Mouse (Mus musculus) adrenal gland, postnatal 10 days (tissue): ENCODE data around the gene Mcrs1. TPM values are rescaled to one million over a fixed set of nuclear protein-coding genes. Genes with fewer than 3 reads are reported as not detected.
"Not testable (repeated sequence)": the region's sequence is repeated elsewhere in the genome, so short reads cannot be mapped to it uniquely, and the experiment has no call there.

Experiments used
- DNase-seq: peaks from one replicate; pipeline ENCODE4 v3.0.0; 2021; ENCODE audit warnings: mixed read lengths
- total RNA-seq, 2 experiments: library from RNA; stranded (reverse); gene quantifications; 2 replicates each; pipeline ENCODE4 v1.2.3; 2021

The Mcrs1 gene
- total RNA-seq, 2 experiments from 2014 or later, result 40.5 to 59.5 TPM

- DNase-seq, result no peak
Measured at GRCm38 (mm10) chr15:99252381-99253174, 817 bp upstream of the Mcrs1 start.

- DNase-seq, result peak; percentile 27
Measured at GRCm38 (mm10) chr15:99251111-99251510, 650 bp downstream of the Mcrs1 start.

- DNase-seq, result no peak
Measured at GRCm38 (mm10) chr15:99249938-99250337, 1.8 kb downstream of the Mcrs1 start.

GRCm38 (mm10) chr15:99248972-99249371 lies 2.8 kb downstream of the Mcrs1 start:
- no peak for DNase-seq

- not testable (repeated sequence) for DNase-seq
Measured at GRCm38 (mm10) chr15:99246736-99247135, 5.0 kb downstream of the Mcrs1 start.

- DNase-seq, result no peak
Measured at GRCm38 (mm10) chr15:99242045-99242444, 9.7 kb downstream of the Mcrs1 start.

GRCm38 (mm10) chr15:99241249-99241648 lies 10.5 kb downstream of the Mcrs1 start:
- no peak for DNase-seq

- no peak for DNase-seq
Measured at GRCm38 (mm10) chr15:99240129-99240528, 11.6 kb downstream of the Mcrs1 start.

- DNase-seq, result no peak
Measured at GRCm38 (mm10) chr15:99238006-99238405, 13.8 kb downstream of the Mcrs1 start.

- no peak for DNase-seq
Measured at GRCm38 (mm10) chr15:99234326-99235010, 17.3 kb downstream of the Mcrs1 start.

GRCm38 (mm10) chr15:99233719-99234118 lies 18.0 kb downstream of the Mcrs1 start:
- no peak for DNase-seq

- DNase-seq, result no peak
Measured at GRCm38 (mm10) chr15:99231998-99232397, 19.8 kb downstream of the Mcrs1 start.

- no peak for DNase-seq
Measured at GRCm38 (mm10) chr15:99226090-99226489, 25.7 kb downstream of the Mcrs1 start.

GRCm38 (mm10) chr15:99225081-99225810 lies 26.5 kb downstream of the Mcrs1 start:
- peak; percentile 45 for DNase-seq

- DNase-seq, result peak; percentile 76
Measured at GRCm38 (mm10) chr15:99224208-99224911, 27.4 kb downstream of the Mcrs1 start, which contains the start of gene Kcnh3. TSS of gene Kcnh3 (plus strand) at chr15:99224861.

- DNase-seq, result peak; percentile 76
Measured at GRCm38 (mm10) chr15:99223585-99224207, 28.1 kb downstream of the Mcrs1 start.

- DNase-seq, result no peak
Measured at GRCm38 (mm10) chr15:99222794-99223584, 28.8 kb downstream of the Mcrs1 start.

- no peak for DNase-seq
Measured at GRCm38 (mm10) chr15:99221315-99221952, 30.3 kb downstream of the Mcrs1 start.

GRCm38 (mm10) chr15:99217630-99218029 lies 34.1 kb downstream of the Mcrs1 start:
- no peak for DNase-seq

GRCm38 (mm10) chr15:99215741-99216463 lies 35.9 kb downstream of the Mcrs1 start:
- DNase-seq, result no peak
